In genomic region chr5:44876946-44877345, GRCm38 (mm10) we compare ENCODE assay signal across 9 mouse cellular contexts.
DNase-seq lines count a peak whose midpoint lies in the region; ATAC-seq and TF ChIP-seq lines count a peak whose summit lies in the region.
"Had no signal": no experiment of that assay in that cellular context is flagged by ENCODE, and none has a peak within 500 bp of the region (broad histone marks: within the 10 kb centered on the region; RNA-seq: fewer than 3 reads in every experiment).

No protein-coding gene starts in this region.

- H3K9ac ChIP-seq in hindbrain, embryonic 16.5 days (ENCODE audit: low read depth, low read length) = no peak overlapping the region
- H3K9ac ChIP-seq: embryonic facial prominence, embryonic 12.5 days had no signal

- DNase-seq in kidney, adult 2 months = peak; percentile 4
- no peak for DNase-seq in kidney, adult 11 months
- DNase-seq in brain, adult 2 months (ENCODE audit: low read depth, low spot score) = peak; percentile 95
- DNase-seq in gastrocnemius, postnatal 36 days = peak; percentile 22 to 41
- DNase-seq in left cerebral cortex, postnatal 25 days (ENCODE audit: low spot score in 2 of 2) = peak; percentile 67 to 97
- no peak for DNase-seq in retina, embryonic 14.5 days (ENCODE audit: low spot score)

- H3K4me2 ChIP-seq in hindbrain, embryonic 16.5 days (ENCODE audit: low read length) = no peak overlapping the region
- H3K4me2 ChIP-seq: embryonic facial prominence, embryonic 12.5 days had no signal

- no peaks in the 10 kb centered on the region for H3K9me3 ChIP-seq in hindbrain, embryonic 16.5 days (ENCODE audit: control insufficient read depth, low read length)
- H3K9me3 ChIP-seq: embryonic facial prominence, embryonic 12.5 days had no signal

- no peaks in the 10 kb centered on the region for H3K4me1 ChIP-seq in kidney, adult 2 months (ENCODE audit: control insufficient read depth, insufficient read depth, low read length)
- no peaks in the 10 kb centered on the region for H3K4me1 ChIP-seq in hindbrain, embryonic 16.5 days (ENCODE audit: control insufficient read depth, insufficient read depth, low read depth, low read length)

- H3K36me3 ChIP-seq in kidney, adult 2 months (ENCODE audit: control insufficient read depth, insufficient read depth, low read length) = no peaks in the 10 kb centered on the region
- no peaks in the 10 kb centered on the region for H3K36me3 ChIP-seq in hindbrain, embryonic 16.5 days (ENCODE audit: control insufficient read depth, insufficient read depth, low read length)
- H3K36me3 ChIP-seq: embryonic facial prominence, embryonic 12.5 days had no signal

- H3K4me3 ChIP-seq in kidney, adult 2 months (ENCODE audit: insufficient read depth, low read depth, low read length) = no peak overlapping the region
- H3K4me3 ChIP-seq in hindbrain, embryonic 16.5 days (ENCODE audit: low read length) = no peak overlapping the region
- H3K4me3 ChIP-seq: embryonic facial prominence, embryonic 12.5 days had no signal

- no peak overlapping the region for H3K27ac ChIP-seq in kidney, adult 2 months (ENCODE audit: insufficient read depth, low read depth, low read length)
- H3K27ac ChIP-seq in hindbrain, embryonic 16.5 days (ENCODE audit: low read depth, low read length) = no peak overlapping the region
- H3K27ac ChIP-seq: embryonic facial prominence, embryonic 12.5 days had no signal

- TF ChIP-seq CTCF in kidney, adult 2 months (conservative IDR thresholded peaks at IDR 0.05; ENCODE audit: insufficient read depth, insufficient read length, low read depth, low read length) = no peak

- no peaks in the 10 kb centered on the region for H3K27me3 ChIP-seq in kidney, adult 2 months (replicated peaks; ENCODE audit: control insufficient read depth, insufficient read depth, low read length)
- H3K27me3 ChIP-seq in hindbrain, embryonic 16.5 days (replicated peaks; ENCODE audit: control insufficient read depth, insufficient read depth, low read length) = no peaks in the 10 kb centered on the region
- H3K27me3 ChIP-seq: embryonic facial prominence, embryonic 12.5 days had no signal

- WGBS in kidney, adult 2 months = 56% methylated on average over 3 of the region's 3 CpGs
- 66% methylated on average over 3 of the region's 3 CpGs for WGBS in hindbrain, embryonic 16.5 days

- no peak for TF ChIP-seq POLR2A in kidney, adult 2 months (IDR thresholded peaks at IDR 0.05; ENCODE audit: low read depth, low read length)

- intact Hi-C loops in gastrocnemius, postnatal 36 days (cut with DNase I) = no loop called here
- intact Hi-C loops in left cerebral cortex, postnatal 25 days (cut with DNase I) = loop anchor here (1.0 to 10.0 kb wide), 4 partner anchors 80 to 572 kb away; partner anchors contain the start of gene Ldb2

- no peak for ATAC-seq in hindbrain, embryonic 16.5 days
- ATAC-seq in granulocyte monocyte progenitor cell, adult 5-6 weeks (replicated peaks; ENCODE audit: poor library complexity, severe bottlenecking) = no peak

Comparison
In these comparisons a context has a peak if more than half of its experiments do, and no peak if none do; other contexts are left out.
1. DNase-seq: peak in kidney, adult 2 months (single experiment), brain, adult 2 months (single experiment), gastrocnemius, postnatal 36 days (2 of 2) and left cerebral cortex, postnatal 25 days (2 of 2); none in kidney, adult 11 months (single experiment) and retina, embryonic 14.5 days (single experiment).